Mouse (Mus musculus) gastrocnemius, postnatal 14 days (tissue): ENCODE results near the gene Upf3a. TPM values are rescaled to one million over a fixed set of nuclear protein-coding genes. Genes with fewer than 3 reads are reported as not detected.
"Not testable (repeated sequence)": the region's sequence is repeated elsewhere in the genome, so short reads cannot be mapped to it uniquely, and the experiment has no call there.

Experiments used
- DNase-seq: peaks from one replicate; pipeline ENCODE4 v3.0.0; 2021; ENCODE audit warnings: mixed read lengths
- intact Hi-C: fragments of 180-260 bp; cut with DNase I; formaldehyde crosslinking; loops from one replicate; pipeline ENCODE4 v1.15.1; 2025; ENCODE audit warnings: low total_unique reads
- total RNA-seq, 2 experiments: library from RNA; stranded (reverse); gene quantifications; 2 replicates each; pipeline ENCODE4 v1.2.3; 2021

The Upf3a gene
- total RNA-seq, 2 experiments from 2014 or later, result 11.2 to 11.5 TPM

DNA sequence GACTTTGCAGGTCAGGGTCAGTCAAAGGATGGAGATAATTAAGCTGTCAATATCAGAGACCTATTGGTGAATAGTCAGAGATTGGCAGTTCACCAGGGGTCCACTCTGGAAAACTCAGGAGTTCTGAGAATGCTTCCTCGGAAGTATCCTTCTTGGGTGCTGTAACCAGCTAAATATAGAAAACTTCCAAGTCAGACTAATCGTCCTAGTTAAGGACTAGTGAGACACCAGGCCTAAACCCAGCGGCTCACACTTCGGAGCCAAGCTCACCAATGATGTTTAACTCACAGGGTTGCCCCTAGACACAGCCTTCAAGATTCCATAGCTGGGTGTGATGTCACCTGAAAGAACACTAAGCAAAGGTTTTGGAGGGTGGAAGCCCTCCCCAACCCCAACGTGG, 52.9 kb downstream of the Upf3a start, which contains the start of gene AF366264:
AF366264 (minus strand) TSS at position 101 of the 400 bp plus-strand sequence.
- intact Hi-C loops, DNase-seq: not testable (repeated sequence)

DNA sequence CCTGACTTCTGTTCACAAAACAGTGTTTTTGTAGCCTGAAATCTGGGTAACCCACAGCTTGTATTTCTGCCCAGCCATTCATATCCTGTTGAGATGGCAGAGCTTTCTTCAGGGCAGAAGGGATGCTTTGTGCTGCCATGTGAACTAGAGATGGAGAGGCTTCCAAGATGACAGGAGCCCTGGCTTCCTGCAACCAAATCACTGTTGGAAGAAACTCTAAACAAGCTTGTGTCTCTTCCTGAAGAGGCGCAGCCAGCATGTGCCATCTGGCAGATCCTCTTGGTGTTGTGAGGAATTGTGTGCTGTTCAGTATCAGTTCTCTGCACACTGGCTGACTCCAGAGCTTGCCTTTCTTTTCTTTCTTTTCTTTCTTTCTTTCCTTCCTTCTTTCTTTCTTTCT, 57.9 kb downstream of the Upf3a start:
- intact Hi-C loops, DNase-seq: not testable (repeated sequence)

Other genes with a start within 250 kb of the Upf3a start
- gene 1700029H14Rik, start 223.2 kb upstream of the Upf3a start, total RNA-seq, result not detected
- gene Rasa3, start 108.0 kb upstream of the Upf3a start, total RNA-seq, result 10 to 100 TPM; 18.5 to 18.8 TPM
- gene Cfap97d2, start 79.7 kb upstream of the Upf3a start, total RNA-seq, result not detected
- 10 to 100 TPM; 34.7 to 36.8 TPM for gene Cdc16, start 27.9 kb upstream of the Upf3a start, total RNA-seq
- not detected for gene AF366264, start 52.8 kb downstream of the Upf3a start, total RNA-seq
- 1 to 10 TPM; 7.9 TPM for gene Champ1, start 84.0 kb downstream of the Upf3a start, total RNA-seq
- 1 to 10 TPM; 5.3 to 6.8 TPM for gene Coprs, start 104.7 kb downstream of the Upf3a start, total RNA-seq